20 mouse cellular contexts compared by ENCODE assay signal in genomic region chr12:75546241-75546640, GRCm38 (mm10).
"Had no signal": no experiment of that assay in that cellular context is flagged by ENCODE, and none has a peak within 500 bp of the region (broad histone marks: within the 10 kb centered on the region; RNA-seq: fewer than 3 reads in every experiment).

No protein-coding gene starts in this region.

- H3K9me3 ChIP-seq: midbrain, embryonic 13.5 days; neural tube, embryonic 13.5 days had no signal

- DNase-seq: kidney, adult 2 months; kidney, postnatal 25 days; layer of hippocampus, postnatal 36 days; liver, postnatal 0 days; lung, embryonic 14.5 days; retina, postnatal 1 day; right cerebral cortex, postnatal 4 days; thymus, adult 2 months; thymus, postnatal 14 days; thymus, postnatal 4 days had no signal

- H3K27ac ChIP-seq: kidney, postnatal 0 days; layer of hippocampus, adult 2 months; left cerebral cortex, adult 2 months; liver, embryonic 14.5 days; macrophage; midbrain, embryonic 13.5 days; neural tube, embryonic 13.5 days; stomach, postnatal 0 days had no signal

- H3K36me3 ChIP-seq: midbrain, embryonic 13.5 days; neural tube, embryonic 13.5 days had no signal

- H3K9ac ChIP-seq: liver, embryonic 14.5 days; liver, postnatal 0 days; lung, embryonic 14.5 days; midbrain, embryonic 13.5 days; neural tube, embryonic 13.5 days had no signal

- H3K4me3 ChIP-seq: layer of hippocampus, adult 2 months; left cerebral cortex, adult 2 months; midbrain, embryonic 13.5 days; neural tube, embryonic 13.5 days had no signal

- ATAC-seq: intestine, postnatal 0 days; liver, postnatal 0 days; lung, postnatal 0 days; midbrain, embryonic 13.5 days had no signal

- H3K4me2 ChIP-seq: lung, embryonic 14.5 days; midbrain, embryonic 13.5 days; neural tube, embryonic 13.5 days had no signal

- H3K27me3 ChIP-seq: midbrain, embryonic 13.5 days; neural tube, embryonic 13.5 days had no signal
